Comparison of ENCODE assay signal across 10 mouse cellular contexts in genomic region chr6:128020521-128021057, GRCm38 (mm10).
A peak's percentile ranks its signal among the peaks of the same experiment; 100 is the strongest.
DNase-seq lines count a peak whose midpoint lies in the region; ATAC-seq and TF ChIP-seq lines count a peak whose summit lies in the region.
"Had no signal": no experiment of that assay in that cellular context is flagged by ENCODE, and none has a peak within 500 bp of the region (broad histone marks: within the 10 kb centered on the region; RNA-seq: fewer than 3 reads in every experiment).

No protein-coding gene starts in this region.

- no peaks in the 10 kb centered on the region for H3K27me3 ChIP-seq in heart, embryonic 12.5 days (replicated peaks)
- no peaks in the 10 kb centered on the region for H3K27me3 ChIP-seq in embryonic facial prominence, embryonic 10.5 days (replicated peaks; ENCODE audit: low read depth, poor library complexity, severe bottlenecking)
- no peaks in the 10 kb centered on the region for H3K27me3 ChIP-seq in forebrain, postnatal 0 days (ENCODE audit: insufficient read depth, low read length)
- H3K27me3 ChIP-seq in midbrain, embryonic 15.5 days (replicated peaks), result no peaks in the 10 kb centered on the region
- H3K27me3 ChIP-seq: lung, embryonic 15.5 days had no signal

- no peaks in the 10 kb centered on the region for H3K9me3 ChIP-seq in heart, embryonic 12.5 days (replicated peaks)
- no peaks in the 10 kb centered on the region for H3K9me3 ChIP-seq in embryonic facial prominence, embryonic 10.5 days
- H3K9me3 ChIP-seq in forebrain, postnatal 0 days (ENCODE audit: low read length), result no peaks in the 10 kb centered on the region
- H3K9me3 ChIP-seq in midbrain, embryonic 15.5 days, result no peaks in the 10 kb centered on the region
- H3K9me3 ChIP-seq: lung, embryonic 15.5 days had no signal

- H3K4me2 ChIP-seq in heart, embryonic 12.5 days, result no peak overlapping the region
- no peak overlapping the region for H3K4me2 ChIP-seq in forebrain, postnatal 0 days (ENCODE audit: low read depth)
- no peak overlapping the region for H3K4me2 ChIP-seq in midbrain, embryonic 15.5 days
- H3K4me2 ChIP-seq: lung, embryonic 15.5 days had no signal

- H3K4me3 ChIP-seq in heart, embryonic 12.5 days, result no peak overlapping the region
- no peak overlapping the region for H3K4me3 ChIP-seq in embryonic facial prominence, embryonic 10.5 days
- no peak overlapping the region for H3K4me3 ChIP-seq in forebrain, postnatal 0 days (ENCODE audit: low read depth, low read length)
- H3K4me3 ChIP-seq in midbrain, embryonic 15.5 days, result no peak overlapping the region
- H3K4me3 ChIP-seq: lung, embryonic 15.5 days had no signal

- H3K36me3 ChIP-seq in heart, embryonic 12.5 days, result peaks cover 11% of the 10 kb centered on the region
- H3K36me3 ChIP-seq in embryonic facial prominence, embryonic 10.5 days (replicated peaks), result peaks cover 14% of the 10 kb centered on the region; the same call in 1 of the 2 replicates
- no peaks in the 10 kb centered on the region; the same call in 1 of the 2 replicates for H3K36me3 ChIP-seq in forebrain, postnatal 0 days (ENCODE audit: insufficient read depth)
- H3K36me3 ChIP-seq in midbrain, embryonic 15.5 days (replicated peaks), result no peaks in the 10 kb centered on the region
- H3K36me3 ChIP-seq: lung, embryonic 15.5 days had no signal

- peak overlapping the region; percentile 48 for H3K27ac ChIP-seq in heart, embryonic 12.5 days (ENCODE audit: poor library complexity, severe bottlenecking)
- H3K27ac ChIP-seq in embryonic facial prominence, embryonic 10.5 days (replicated peaks), result peak overlapping the region; percentile 81
- peak overlapping the region; percentile 75 for H3K27ac ChIP-seq in forebrain, postnatal 0 days (ENCODE audit: low read depth, low read length)
- H3K27ac ChIP-seq in midbrain, embryonic 15.5 days, result peak overlapping the region; percentile 55
- H3K27ac ChIP-seq: lung, embryonic 15.5 days had no signal

- 37% methylated on average over 8 of the region's 8 CpGs for WGBS in heart, embryonic 12.5 days
- WGBS in embryonic facial prominence, embryonic 10.5 days, result 16% methylated on average over 8 of the region's 8 CpGs
- 14% methylated on average over 8 of the region's 8 CpGs for WGBS in forebrain, postnatal 0 days
- WGBS in midbrain, embryonic 15.5 days, result 16% methylated on average over 8 of the region's 8 CpGs

- TF ChIP-seq CTCF in forebrain, postnatal 0 days (IDR thresholded peaks at IDR 0.05; ENCODE audit: low read depth), result no peak; the same call in 1 of the 2 replicates

- 0 out of 2 replicates have a peak overlapping the region, but pooled peaks have one; percentile 56 for H3K9ac ChIP-seq in heart, embryonic 12.5 days
- H3K9ac ChIP-seq in forebrain, postnatal 0 days, result 0 out of 2 replicates have a peak overlapping the region, but pooled peaks have one; percentile 3
- H3K9ac ChIP-seq in midbrain, embryonic 15.5 days, result no peak overlapping the region
- H3K9ac ChIP-seq: lung, embryonic 15.5 days had no signal

- no peak for ATAC-seq in heart, embryonic 12.5 days (ENCODE audit: insufficient number of reproducible peaks, low FRiP score)
- peak; percentile 92 for ATAC-seq in forebrain, postnatal 0 days
- ATAC-seq in midbrain, embryonic 15.5 days (replicated peaks), result peak; percentile 53

- DNase-seq in heart, postnatal 36 days, result no peak
- no peak for DNase-seq in embryonic facial prominence, embryonic 10.5 days (ENCODE audit: low spot score)
- DNase-seq in forebrain, postnatal 0 days, result peak; percentile 76
- DNase-seq in left cerebral cortex, postnatal 36 days (ENCODE audit: low spot score in 2 of 2), result no peak
- no peak for DNase-seq in ovary, adult 18-20 months (ENCODE audit: low spot score)
- no peak for DNase-seq in adrenal gland, postnatal 25 days
- DNase-seq: spleen, adult 18-20 months had no signal

- H3K4me1 ChIP-seq in heart, embryonic 12.5 days (replicated peaks), result peaks cover 80% of the 10 kb centered on the region
- peaks cover 77% of the 10 kb centered on the region for H3K4me1 ChIP-seq in embryonic facial prominence, embryonic 10.5 days
- peaks cover 20% of the 10 kb centered on the region for H3K4me1 ChIP-seq in forebrain, postnatal 0 days (ENCODE audit: insufficient read depth)
- peaks cover 26% of the 10 kb centered on the region for H3K4me1 ChIP-seq in midbrain, embryonic 15.5 days

- intact Hi-C loops in heart, postnatal 36 days (cut with DNase I), result no loop called here
- intact Hi-C loops in left cerebral cortex, postnatal 36 days (cut with DNase I), result no loop called here
